Mouse (Mus musculus): ENCODE measurements around the gene Axdnd1.
A peak's percentile ranks its signal among the peaks of the same experiment; 100 is the strongest.

Gene Axdnd1

GRCm38 (mm10) chr1:156420671-156421297 is at the start of gene Axdnd1:
Axdnd1 (minus strand) TSS chr1:156421159.
- peak; percentile 65 for DNase-seq (ENCODE audit: low read depth, low spot score)

GRCm38 (mm10) chr1:156470557-156470956 is 49.6 kb upstream of the Axdnd1 start:
- no peak for DNase-seq (ENCODE audit: low read depth, low spot score)

GRCm38 (mm10) chr1:156468576-156468975 is 47.6 kb upstream of the Axdnd1 start:
- DNase-seq (ENCODE audit: low read depth, low spot score), result no peak

- DNase-seq (ENCODE audit: low read depth, low spot score), result no peak
These were observed 46.8 kb upstream of the Axdnd1 start for GRCm38 (mm10) chr1:156467655-156468255.

- DNase-seq (ENCODE audit: low read depth, low spot score), result no peak
These were observed 44.0 kb upstream of the Axdnd1 start for GRCm38 (mm10) chr1:156464963-156465362.

- no peak for DNase-seq (ENCODE audit: low read depth, low spot score)
These were observed 43.3 kb upstream of the Axdnd1 start for GRCm38 (mm10) chr1:156463981-156464853.

GRCm38 (mm10) chr1:156462273-156462991 is 41.5 kb upstream of the Axdnd1 start:
- no peak for DNase-seq (ENCODE audit: low read depth, low spot score)

- no peak for DNase-seq (ENCODE audit: low read depth, low spot score)
These were observed 40.1 kb upstream of the Axdnd1 start for GRCm38 (mm10) chr1:156461036-156461435.

GRCm38 (mm10) chr1:156460216-156460615 is 39.3 kb upstream of the Axdnd1 start:
- DNase-seq (ENCODE audit: low read depth, low spot score), result no peak

- DNase-seq (ENCODE audit: low read depth, low spot score), result no peak
These were observed 38.7 kb upstream of the Axdnd1 start for GRCm38 (mm10) chr1:156459690-156460089.

GRCm38 (mm10) chr1:156458391-156459060 is 37.6 kb upstream of the Axdnd1 start:
- DNase-seq (ENCODE audit: low read depth, low spot score), result no peak

- DNase-seq (ENCODE audit: low read depth, low spot score), result no peak
These were observed 34.2 kb upstream of the Axdnd1 start for GRCm38 (mm10) chr1:156455005-156455758.

- DNase-seq (ENCODE audit: low read depth, low spot score), result no peak
These were observed 33.4 kb upstream of the Axdnd1 start for GRCm38 (mm10) chr1:156454384-156454783.

GRCm38 (mm10) chr1:156453876-156454275 is 32.9 kb upstream of the Axdnd1 start:
- DNase-seq (ENCODE audit: low read depth, low spot score), result no peak

GRCm38 (mm10) chr1:156450478-156450877 is 29.5 kb upstream of the Axdnd1 start:
- no peak for DNase-seq (ENCODE audit: low read depth, low spot score)

- no peak for DNase-seq (ENCODE audit: low read depth, low spot score)
These were observed 28.7 kb upstream of the Axdnd1 start for GRCm38 (mm10) chr1:156449691-156450090.

GRCm38 (mm10) chr1:156449089-156449488 is 28.1 kb upstream of the Axdnd1 start:
- DNase-seq (ENCODE audit: low read depth, low spot score), result no peak

- DNase-seq (ENCODE audit: low read depth, low spot score), result no peak
These were observed 24.1 kb upstream of the Axdnd1 start for GRCm38 (mm10) chr1:156445049-156445448.

GRCm38 (mm10) chr1:156442776-156443175 is 21.8 kb upstream of the Axdnd1 start:
- no peak for DNase-seq (ENCODE audit: low read depth, low spot score)

GRCm38 (mm10) chr1:156442266-156442665 is 21.3 kb upstream of the Axdnd1 start:
- no peak for DNase-seq (ENCODE audit: low read depth, low spot score)

- DNase-seq (ENCODE audit: low read depth, low spot score), result no peak
These were observed 16.8 kb upstream of the Axdnd1 start for GRCm38 (mm10) chr1:156437726-156438125.

All from WW6 (cell line).